Mouse (Mus musculus): ENCODE results near the gene Dclre1b. TPM values are rescaled to one million over a fixed set of nuclear protein-coding genes. Genes with fewer than 3 reads are reported as not detected.
"Not testable (repeated sequence)": the region's sequence is repeated elsewhere in the genome, so short reads cannot be mapped to it uniquely, and the experiment has no call there.

Gene Dclre1b
- polyA plus RNA-seq, 1 experiment from 2014 or later, result 34.8 TPM

DNA sequence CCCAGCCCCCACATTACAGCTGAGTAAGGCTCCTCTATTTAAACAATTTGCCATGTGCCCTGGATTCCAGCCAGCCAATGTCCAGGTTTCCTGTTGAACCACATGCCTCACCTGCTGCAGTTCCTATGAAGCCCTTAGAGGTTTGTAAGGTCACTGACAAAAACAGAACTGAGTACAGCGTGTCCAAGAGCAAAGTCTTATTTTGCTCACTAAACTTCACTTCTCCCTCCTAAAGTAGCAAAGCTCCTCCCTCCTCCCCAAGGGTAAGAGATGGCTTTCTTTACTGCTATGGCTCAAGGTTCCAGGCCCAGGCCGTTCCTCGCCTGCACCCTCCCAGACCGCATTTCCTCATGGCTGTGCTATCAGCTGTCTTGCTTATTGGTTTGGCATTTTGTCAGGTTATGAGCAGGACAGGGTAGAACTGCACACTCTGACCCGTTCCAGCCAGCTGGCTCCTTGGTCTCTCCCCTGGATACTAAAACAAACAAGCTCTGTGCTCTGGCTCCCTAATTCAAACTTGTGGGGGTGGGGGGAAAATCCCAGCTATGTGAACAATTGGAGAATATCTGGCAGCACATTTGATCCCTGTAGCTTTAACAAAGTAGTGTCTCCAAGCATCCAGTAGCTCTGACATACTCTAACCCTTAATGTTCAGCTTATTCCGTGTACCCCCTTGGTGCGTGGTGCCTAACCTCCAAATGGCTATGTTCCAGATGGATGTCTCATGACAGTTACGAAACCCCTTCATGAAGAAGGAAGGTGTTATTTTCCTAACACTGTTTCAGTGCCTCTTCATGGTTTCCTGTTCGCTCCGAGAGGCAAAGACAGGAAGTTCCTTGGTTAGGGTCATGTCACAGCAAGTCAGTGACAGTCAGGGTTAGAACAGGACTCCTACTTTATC lies 7.4 kb downstream of the Dclre1b start:
- H3K4me1 ChIP-seq, result no peaks in the 10 kb centered on the region
- H3K9me3 ChIP-seq (replicated peaks), result no peaks in the 10 kb centered on the region
- no peak for DNase-seq (ENCODE audit: low spot score)
- WGBS, result 78% methylated on average over 10 of the region's 10 CpGs
- no peaks in the 10 kb centered on the region for H3K27me3 ChIP-seq (ENCODE audit: low read depth, poor library complexity, severe bottlenecking)
- H3K4me3 ChIP-seq, result no peak overlapping the region
- H3K36me3 ChIP-seq, result peaks cover 57% of the 10 kb centered on the region
- no peak overlapping the region for H3K27ac ChIP-seq (replicated peaks)

DNA sequence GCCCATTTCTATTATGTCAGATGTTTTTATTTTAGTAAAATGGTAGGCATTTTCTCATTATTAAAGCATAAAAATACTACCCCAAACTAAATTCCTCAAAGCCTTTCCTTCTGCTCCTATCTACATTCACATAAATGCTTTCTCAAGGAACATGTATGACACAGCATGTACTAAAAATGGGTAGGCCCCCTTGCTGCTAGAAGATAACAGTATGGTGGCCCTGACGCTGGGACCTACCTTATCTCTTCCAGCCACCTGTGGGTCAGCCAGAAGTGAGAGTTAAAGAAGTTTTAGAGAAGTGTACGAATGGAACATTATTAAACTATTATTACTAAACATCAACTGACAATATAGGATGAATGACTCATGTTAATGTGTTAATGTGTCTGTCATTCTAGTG lies 9.7 kb downstream of the Dclre1b start:
- H3K9me3 ChIP-seq (replicated peaks), result no peaks in the 10 kb centered on the region
- H3K27ac ChIP-seq (replicated peaks), result no peak overlapping the region
- peaks cover 33% of the 10 kb centered on the region for H3K36me3 ChIP-seq
- WGBS, result 81% methylated on average over 2 of the region's 2 CpGs
- H3K27me3 ChIP-seq (ENCODE audit: low read depth, poor library complexity, severe bottlenecking), result no peaks in the 10 kb centered on the region
- no peaks in the 10 kb centered on the region for H3K4me1 ChIP-seq
- DNase-seq (ENCODE audit: low spot score), result no peak
- no peak overlapping the region for H3K4me3 ChIP-seq

DNA sequence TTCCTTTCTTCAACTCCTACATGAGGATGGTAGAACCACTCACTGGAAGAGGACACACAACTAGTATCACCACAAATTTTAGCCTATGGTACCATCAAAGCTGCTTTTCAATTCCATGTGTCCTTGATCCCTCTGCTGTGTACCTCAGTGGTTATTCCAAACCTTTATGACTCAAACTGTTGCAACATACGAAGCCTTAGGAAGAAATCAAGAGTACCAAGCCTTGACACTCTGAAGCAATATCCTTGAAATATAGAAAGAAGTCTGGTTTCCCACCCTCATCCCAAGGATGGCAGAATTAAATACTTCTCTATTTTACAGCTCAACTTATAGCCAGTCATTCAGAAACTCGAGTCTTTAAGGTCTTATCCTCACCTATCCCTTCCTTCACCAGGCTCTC lies 12.9 kb downstream of the Dclre1b start:
- DNase-seq (ENCODE audit: low spot score), result no peak
- H3K27ac ChIP-seq (replicated peaks), result no peak overlapping the region
- no peak overlapping the region for H3K4me3 ChIP-seq
- WGBS, result 68% methylated on average over 2 of the region's 2 CpGs
- peaks cover 2% of the 10 kb centered on the region for H3K36me3 ChIP-seq
- H3K27me3 ChIP-seq (ENCODE audit: low read depth, poor library complexity, severe bottlenecking), result no peaks in the 10 kb centered on the region
- no peaks in the 10 kb centered on the region for H3K9me3 ChIP-seq (replicated peaks)
- H3K4me1 ChIP-seq, result peaks cover 6% of the 10 kb centered on the region

DNA sequence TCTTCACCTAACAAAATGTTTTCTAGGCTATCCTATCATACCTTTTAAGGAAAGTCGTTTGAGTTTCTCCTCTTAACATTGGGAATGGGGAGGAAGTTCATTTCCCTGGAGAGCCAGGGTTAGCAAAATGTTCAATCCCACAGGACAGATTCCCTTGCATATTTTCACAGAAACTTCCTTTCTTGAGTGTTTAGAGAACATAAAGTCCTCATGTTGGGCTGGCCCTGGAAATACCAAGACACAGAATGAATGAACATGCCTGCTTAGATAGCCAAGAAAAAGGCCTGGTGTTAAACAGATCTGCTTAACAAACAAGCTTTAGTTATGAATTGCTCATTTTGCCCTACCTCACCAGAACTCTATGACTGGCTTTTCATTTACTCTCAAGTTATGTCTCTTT lies 16.7 kb downstream of the Dclre1b start:
- 82% methylated on average over 1 of the region's 1 CpGs for WGBS
- no peaks in the 10 kb centered on the region for H3K9me3 ChIP-seq (replicated peaks)
- H3K4me1 ChIP-seq, result peaks cover 26% of the 10 kb centered on the region
- H3K27ac ChIP-seq (replicated peaks), result no peak overlapping the region
- H3K27me3 ChIP-seq (ENCODE audit: low read depth, poor library complexity, severe bottlenecking), result no peaks in the 10 kb centered on the region
- H3K36me3 ChIP-seq, result no peaks in the 10 kb centered on the region
- DNase-seq (ENCODE audit: low spot score), result no peak
- H3K4me3 ChIP-seq, result no peak overlapping the region

DNA sequence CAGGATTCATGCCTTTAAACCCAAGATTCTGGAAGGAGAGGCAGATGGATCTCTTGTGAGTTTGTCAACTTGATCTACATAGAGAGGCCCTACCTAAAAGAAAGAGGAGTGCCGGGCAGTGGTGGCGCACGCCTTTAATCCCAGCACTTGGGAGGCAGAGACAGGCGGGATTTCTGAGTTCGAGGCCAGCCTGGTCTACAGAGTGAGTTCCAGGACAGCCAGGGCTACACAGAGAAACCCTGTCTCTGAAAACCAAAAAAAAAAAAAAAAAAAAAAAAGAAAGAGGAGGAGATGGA lies 17.2 kb downstream of the Dclre1b start:
- H3K27me3 ChIP-seq (ENCODE audit: low read depth, poor library complexity, severe bottlenecking); H3K36me3 ChIP-seq; DNase-seq (ENCODE audit: low spot score); H3K9me3 ChIP-seq (replicated peaks): not testable (repeated sequence)
- WGBS, result 75% methylated on average over 5 of the region's 5 CpGs
- Histone ChIP-seq H3K4me1 (peaks cover 26% of the 10 kb centered on the region), H3K27ac (replicated peaks) (peak overlapping the region; percentile 98; the same call in 1 of the 2 replicates), H3K4me3 (peak overlapping the region; percentile 96; the same call in 1 of the 2 replicates)

DNA sequence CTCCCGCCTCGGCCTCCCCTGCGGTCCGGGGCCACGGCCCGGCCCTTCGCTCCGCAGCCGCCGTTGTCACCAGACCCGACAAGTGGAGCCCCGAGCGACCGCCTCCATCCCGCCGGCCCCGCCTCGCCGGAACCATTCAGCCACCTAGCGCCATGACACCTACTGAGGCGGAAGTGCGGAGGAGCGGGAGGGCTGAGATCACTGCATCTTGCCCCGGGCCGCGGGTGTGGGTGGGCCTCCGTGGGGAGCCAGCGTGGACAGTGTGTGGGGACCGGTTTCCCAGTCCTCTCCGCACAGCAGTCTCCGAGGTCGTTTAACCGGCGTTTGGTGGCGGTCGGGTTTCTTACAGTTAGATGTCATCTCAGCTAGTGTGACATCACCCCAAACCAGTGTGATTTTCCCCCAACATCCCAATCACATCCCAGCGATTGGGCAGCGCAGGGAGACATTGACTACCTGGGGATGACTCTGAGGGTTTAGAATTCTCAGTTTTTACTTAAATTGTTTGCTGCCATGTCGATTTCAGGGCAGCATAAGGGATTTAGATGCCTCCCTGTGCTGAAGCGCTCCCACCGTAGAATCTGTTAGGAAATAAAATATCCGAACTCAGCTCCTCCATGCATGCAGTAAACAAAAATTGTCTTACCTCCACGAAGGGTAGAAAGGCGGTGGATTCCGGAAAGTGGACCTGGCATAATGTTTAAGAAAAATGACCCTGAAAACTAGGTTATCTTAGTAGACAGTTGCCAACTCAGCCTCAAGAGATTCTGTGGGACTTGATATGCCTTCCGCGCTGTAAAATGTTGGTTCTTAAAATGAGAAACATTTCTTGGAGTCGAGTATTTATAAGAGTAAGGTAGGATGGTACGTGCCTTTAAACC lies 17.8 kb downstream of the Dclre1b start, which contains the start of gene Hipk1:
Gene Hipk1 (minus strand): TSS at position 334 of the 881 bp plus-strand sequence.
- peak; percentile 94 for DNase-seq (ENCODE audit: low spot score)
- Histone ChIP-seq H3K4me3 (peak within 1 kb of the TSS; percentile 96), H3K4me1 (peaks cover 26% of the 10 kb centered on the region), H3K36me3 (no peaks in the 10 kb centered on the region), H3K27me3 (ENCODE audit: low read depth, poor library complexity, severe bottlenecking) (no peaks in the 10 kb centered on the region), H3K9me3 (replicated peaks) (no peaks in the 10 kb centered on the region), H3K27ac (replicated peaks) (peak within 1 kb of the TSS; percentile 98)
- 11% methylated on average over 49 of the region's 49 CpGs for WGBS

DNA sequence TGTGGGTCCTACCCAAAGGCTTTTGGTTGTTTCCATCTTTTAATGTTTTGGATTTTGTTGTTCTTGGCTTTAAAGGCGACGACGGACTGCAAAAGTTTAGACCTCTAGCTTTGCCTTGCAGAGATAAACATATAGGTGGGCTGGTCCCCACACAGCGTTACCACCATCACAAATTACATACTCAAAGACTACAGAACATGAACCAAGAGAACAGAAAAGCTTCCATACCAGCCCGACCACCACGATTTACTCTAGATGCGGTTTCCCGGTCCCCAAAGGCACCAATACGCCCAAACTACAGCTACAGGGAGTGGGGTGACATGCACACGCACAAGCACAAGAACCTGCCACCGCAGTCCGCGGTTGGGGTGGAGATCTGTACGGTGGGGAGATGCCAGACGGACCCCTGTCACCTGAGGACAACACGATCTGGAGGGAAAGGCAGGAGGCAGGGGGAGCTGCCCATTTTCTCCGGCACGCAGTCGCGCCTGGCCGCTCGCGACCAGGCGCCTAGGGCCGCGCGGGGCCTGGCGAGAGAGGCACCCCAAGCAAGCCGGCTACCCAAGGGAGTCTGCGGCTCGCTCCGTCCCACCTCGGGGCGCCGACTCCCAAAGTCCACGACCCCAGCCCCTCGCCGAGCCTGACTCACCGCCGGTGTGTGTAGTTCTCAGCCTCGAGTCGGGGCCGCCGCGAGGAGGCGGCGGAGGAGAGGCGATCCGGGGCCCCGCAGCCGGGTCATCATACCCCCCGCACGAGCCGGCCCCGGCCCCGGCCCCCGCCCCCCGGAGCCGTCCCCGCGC lies 18.7 kb downstream of the Dclre1b start:
- peaks cover 26% of the 10 kb centered on the region for H3K4me1 ChIP-seq
- H3K27ac ChIP-seq (replicated peaks), result peak overlapping the region; percentile 98
- no peaks in the 10 kb centered on the region for H3K27me3 ChIP-seq (ENCODE audit: low read depth, poor library complexity, severe bottlenecking)
- H3K36me3 ChIP-seq, result no peaks in the 10 kb centered on the region
- H3K9me3 ChIP-seq (replicated peaks), result no peaks in the 10 kb centered on the region
- WGBS, result under 1% methylated on average over 54 of the region's 61 CpGs
- peak overlapping the region; percentile 96 for H3K4me3 ChIP-seq
- no peak for DNase-seq (ENCODE audit: low spot score)

DNA sequence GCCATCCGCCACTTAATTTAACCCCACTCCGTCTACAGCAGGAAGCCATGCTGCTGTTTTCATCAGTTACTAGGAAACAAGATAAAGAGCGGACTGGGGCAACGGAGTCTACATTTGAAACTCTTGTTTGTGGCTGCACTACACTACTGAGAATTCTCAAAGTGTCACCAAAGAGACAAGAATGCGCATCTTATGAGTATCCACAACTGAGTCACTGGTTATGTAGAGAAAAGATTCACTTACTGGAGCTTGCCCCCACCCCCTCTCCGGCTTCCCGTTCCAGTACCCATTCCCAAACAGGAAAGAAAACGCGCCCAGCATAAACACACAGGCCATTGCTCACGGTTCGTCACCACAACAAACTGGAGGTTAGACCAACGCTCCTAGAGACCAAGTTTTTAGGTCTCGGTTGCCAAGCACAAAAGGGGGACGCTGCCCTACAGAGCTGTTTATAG lies 19.3 kb downstream of the Dclre1b start:
- Histone ChIP-seq H3K4me3 (peak overlapping the region; percentile 96), H3K9me3 (replicated peaks) (no peaks in the 10 kb centered on the region), H3K27ac (replicated peaks) (peak overlapping the region; percentile 98), H3K27me3 (ENCODE audit: low read depth, poor library complexity, severe bottlenecking) (no peaks in the 10 kb centered on the region), H3K4me1 (peaks cover 26% of the 10 kb centered on the region), H3K36me3 (no peaks in the 10 kb centered on the region)
- WGBS, result 2% methylated on average over 14 of the region's 14 CpGs
- DNase-seq (ENCODE audit: low spot score), result peak; percentile 45

DNA sequence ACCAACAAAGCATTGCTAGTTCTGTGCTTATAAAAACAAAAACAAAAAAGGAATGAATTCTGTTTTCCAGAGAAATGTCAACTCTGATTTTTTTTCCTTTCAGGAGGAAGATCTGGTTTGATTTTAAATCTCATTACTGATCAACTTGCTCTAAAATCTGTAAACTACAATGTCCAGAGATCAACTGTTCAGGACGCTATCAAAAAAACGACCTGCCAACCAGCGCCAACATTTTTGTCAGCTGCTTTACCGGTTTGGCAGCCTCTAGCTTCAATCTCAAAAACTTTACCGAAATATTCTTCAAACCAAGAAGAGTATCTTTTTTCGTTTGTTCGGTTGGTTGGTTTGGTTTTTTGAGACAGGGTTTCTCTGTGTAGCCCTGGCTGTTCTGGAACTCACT lies 20.1 kb downstream of the Dclre1b start:
- 88% methylated on average over 7 of the region's 7 CpGs for WGBS
- peak overlapping the region; percentile 96 for H3K4me3 ChIP-seq
- peaks cover 26% of the 10 kb centered on the region for H3K4me1 ChIP-seq
- no peak overlapping the region for H3K27ac ChIP-seq (replicated peaks)
- no peaks in the 10 kb centered on the region for H3K36me3 ChIP-seq
- no peaks in the 10 kb centered on the region for H3K27me3 ChIP-seq (ENCODE audit: low read depth, poor library complexity, severe bottlenecking)
- DNase-seq (ENCODE audit: low spot score), result no peak
- H3K9me3 ChIP-seq (replicated peaks), result no peaks in the 10 kb centered on the region

DNA sequence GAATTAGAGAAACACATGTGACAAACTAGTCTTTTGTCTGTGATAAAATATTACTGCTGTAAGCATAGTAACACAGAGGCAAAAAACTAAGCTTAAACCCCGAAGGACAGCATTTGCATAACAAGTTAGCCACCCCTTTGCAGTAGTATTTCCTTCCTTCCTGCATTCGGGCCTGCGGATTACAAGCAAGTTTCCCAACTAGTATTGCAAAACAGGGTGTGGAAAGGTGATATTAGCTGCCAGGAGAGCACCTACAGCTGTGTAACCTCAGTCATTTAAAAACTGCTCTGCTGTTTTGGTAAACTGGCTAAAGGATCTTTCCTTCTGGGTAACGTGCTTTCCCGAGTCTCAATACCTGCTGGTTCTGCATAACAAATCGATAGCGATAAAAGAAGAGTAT lies 22.0 kb downstream of the Dclre1b start:
- no peak for DNase-seq (ENCODE audit: low spot score)
- WGBS, result 67% methylated on average over 7 of the region's 7 CpGs
- Histone ChIP-seq H3K27ac (replicated peaks) (no peak overlapping the region), H3K4me1 (peaks cover 26% of the 10 kb centered on the region), H3K36me3 (no peaks in the 10 kb centered on the region), H3K27me3 (ENCODE audit: low read depth, poor library complexity, severe bottlenecking) (no peaks in the 10 kb centered on the region), H3K9me3 (replicated peaks) (no peaks in the 10 kb centered on the region), H3K4me3 (no peak overlapping the region)

DNA sequence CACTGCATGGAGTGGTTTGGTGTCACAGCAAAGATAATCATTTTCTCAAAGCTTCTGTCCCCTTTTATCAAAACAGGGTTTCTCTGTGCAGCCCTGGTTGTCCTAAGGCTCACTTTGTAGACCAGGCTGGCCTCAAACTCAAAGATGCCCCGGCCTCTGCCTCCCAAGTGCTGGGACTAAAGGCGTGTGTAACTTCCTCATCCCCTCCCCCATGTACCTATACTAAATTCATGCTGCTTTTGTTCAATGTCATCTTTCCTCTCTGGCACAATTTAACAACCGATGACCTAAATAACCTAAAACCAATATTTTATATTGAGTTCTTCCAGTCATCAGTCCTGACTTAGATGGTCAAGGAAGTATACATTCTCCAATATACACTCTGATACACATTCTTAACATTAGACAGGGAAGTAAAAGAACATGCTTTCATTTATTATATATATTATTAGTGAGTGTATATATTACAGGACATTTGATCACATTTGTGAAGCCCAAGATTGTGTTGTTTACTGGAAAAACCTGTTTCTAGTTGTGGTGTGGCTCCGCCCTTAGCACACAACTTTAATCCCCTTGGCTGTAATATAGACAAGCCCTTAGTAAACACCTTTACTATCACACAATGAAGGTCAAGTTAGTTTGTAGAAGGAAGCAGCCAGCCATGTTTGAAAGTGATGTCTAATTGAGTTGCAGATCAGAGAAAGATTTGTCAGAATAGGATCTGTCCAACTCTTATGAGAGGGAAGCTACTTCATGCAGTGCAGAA lies 26.2 kb downstream of the Dclre1b start:
- H3K27me3 ChIP-seq (ENCODE audit: low read depth, poor library complexity, severe bottlenecking), result no peaks in the 10 kb centered on the region
- H3K36me3 ChIP-seq, result peaks cover 4% of the 10 kb centered on the region
- no peak overlapping the region for H3K27ac ChIP-seq (replicated peaks)
- no peaks in the 10 kb centered on the region for H3K9me3 ChIP-seq (replicated peaks)
- whole genome bisulfite sequencing, result 92% methylated on average over 4 of the region's 4 CpGs
- H3K4me1 ChIP-seq, result peaks cover 10% of the 10 kb centered on the region; the same call in 1 of the 2 replicates
- DNase-seq (ENCODE audit: low spot score), result no peak
- no peak overlapping the region for H3K4me3 ChIP-seq

DNA sequence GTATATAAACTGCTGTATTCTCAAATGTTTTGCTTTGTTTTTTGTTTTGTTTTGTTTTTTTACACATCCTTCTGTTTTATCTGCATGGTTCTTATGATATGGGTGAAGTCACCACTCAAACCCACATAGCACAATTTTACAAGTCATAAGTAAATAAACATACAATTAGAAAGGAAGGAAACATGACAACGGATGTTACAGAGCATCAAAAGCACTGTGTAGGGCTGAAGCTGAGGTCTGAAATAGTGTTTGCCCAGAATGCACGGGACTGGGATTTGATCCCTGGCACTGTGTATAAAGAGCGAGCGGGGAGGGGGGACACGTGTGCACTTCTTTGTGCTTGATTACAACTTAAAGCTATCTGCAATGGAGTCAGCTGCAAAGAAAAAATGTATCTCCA lies 28.5 kb downstream of the Dclre1b start:
- Histone ChIP-seq H3K27me3 (ENCODE audit: low read depth, poor library complexity, severe bottlenecking) (no peaks in the 10 kb centered on the region), H3K4me1 (peaks cover 10% of the 10 kb centered on the region; the same call in 1 of the 2 replicates), H3K36me3 (peaks cover 20% of the 10 kb centered on the region), H3K9me3 (replicated peaks) (no peaks in the 10 kb centered on the region), H3K4me3 (no peak overlapping the region), H3K27ac (replicated peaks) (no peak overlapping the region)
- no peak for DNase-seq (ENCODE audit: low spot score)
- WGBS, result 85% methylated on average over 5 of the region's 5 CpGs

Data from midbrain, embryonic 10.5 days (tissue).